ENCODE assay signal across 9 mouse cellular contexts in genomic region chr12:106474501-106475165, GRCm38 (mm10).
DNase-seq lines count a peak whose midpoint lies in the region; ATAC-seq lines count a peak whose summit lies in the region.
"Had no signal": no experiment of that assay in that cellular context is flagged by ENCODE, and none has a peak within 500 bp of the region (broad histone marks: within the 10 kb centered on the region; RNA-seq: fewer than 3 reads in every experiment).

No protein-coding gene starts in this region.

- no peak for DNase-seq in kidney, postnatal 25 days
- peak; percentile 67 for DNase-seq in embryonic facial prominence, embryonic 10.5 days (ENCODE audit: low spot score)
- peak; percentile 47 to 50 for DNase-seq in left cerebral cortex, postnatal 25 days (ENCODE audit: low spot score in 2 of 2)
- peak; percentile 50 for DNase-seq in right cerebral cortex, adult 18-20 months
- no peak for DNase-seq in adrenal gland, postnatal 36 days
- DNase-seq in ovary, adult 18-20 months (ENCODE audit: low spot score), result no peak
- no peak for DNase-seq in Muller cell, postnatal 12 days (ENCODE audit: inconsistent ontology term)

- WGBS in kidney, embryonic 14.5 days, result 17% methylated on average over 24 of the region's 24 CpGs
- 6% methylated on average over 24 of the region's 24 CpGs for WGBS in embryonic facial prominence, embryonic 10.5 days

- ATAC-seq in kidney, embryonic 14.5 days (ENCODE audit: low FRiP score, low TSS enrichment), result no peak
- ATAC-seq: Patski had no signal

- H3K36me3 ChIP-seq in kidney, embryonic 14.5 days (ENCODE audit: control insufficient read depth, insufficient read depth, low read length), result no peaks in the 10 kb centered on the region
- no peaks in the 10 kb centered on the region for H3K36me3 ChIP-seq in embryonic facial prominence, embryonic 10.5 days (replicated peaks)

- H3K4me1 ChIP-seq in kidney, embryonic 14.5 days (ENCODE audit: control insufficient read depth, insufficient read depth, low read length), result no peaks in the 10 kb centered on the region; the same call in 1 of the 2 replicates
- H3K4me1 ChIP-seq in embryonic facial prominence, embryonic 10.5 days, result peaks cover 52% of the 10 kb centered on the region

- H3K27me3 ChIP-seq in kidney, embryonic 14.5 days (ENCODE audit: control insufficient read depth, insufficient read depth, low read length), result peaks cover 22% of the 10 kb centered on the region
- peaks cover 53% of the 10 kb centered on the region for H3K27me3 ChIP-seq in embryonic facial prominence, embryonic 10.5 days (replicated peaks; ENCODE audit: low read depth, poor library complexity, severe bottlenecking)

- no peaks in the 10 kb centered on the region for H3K9me3 ChIP-seq in kidney, embryonic 14.5 days (ENCODE audit: control insufficient read depth, low read length)
- no peaks in the 10 kb centered on the region for H3K9me3 ChIP-seq in embryonic facial prominence, embryonic 10.5 days

- no peak overlapping the region for H3K9ac ChIP-seq in kidney, embryonic 14.5 days (ENCODE audit: low read depth, low read length)

- peak overlapping the region; percentile 15; the same call in 1 of the 2 replicates for H3K4me2 ChIP-seq in kidney, embryonic 14.5 days (replicated peaks; ENCODE audit: low read depth, low read length)

- no peak overlapping the region for H3K27ac ChIP-seq in kidney, embryonic 14.5 days (ENCODE audit: low read depth, low read length)
- no peak overlapping the region for H3K27ac ChIP-seq in embryonic facial prominence, embryonic 10.5 days (replicated peaks)

- intact Hi-C loops in left cerebral cortex, postnatal 25 days (cut with DNase I), result loop anchor here (5.0 to 10.0 kb wide), 2 partner anchors 170 to 1528 kb away; partner anchors contain the start of gene Bcl11b

- no peak overlapping the region for H3K4me3 ChIP-seq in kidney, embryonic 14.5 days (ENCODE audit: low read length)
- peak overlapping the region; percentile 30 for H3K4me3 ChIP-seq in embryonic facial prominence, embryonic 10.5 days

Comparison
In these comparisons a context has a peak if more than half of its experiments do, and no peak if none do; other contexts are left out.
1. DNase-seq: peak in embryonic facial prominence, embryonic 10.5 days (single experiment), left cerebral cortex, postnatal 25 days (2 of 2) and right cerebral cortex, adult 18-20 months (single experiment); none in kidney, postnatal 25 days (0 of 2), adrenal gland, postnatal 36 days (0 of 2), ovary, adult 18-20 months (single experiment) and Muller cell, postnatal 12 days (single experiment).